Mouse (Mus musculus) macrophage (primary cell): ENCODE measurements around the gene Gm7102. TPM values are rescaled to one million over a fixed set of nuclear protein-coding genes. Genes with fewer than 3 reads are reported as not detected.
"Not testable (repeated sequence)": the region's sequence is repeated elsewhere in the genome, so short reads cannot be mapped to it uniquely, and the experiment has no call there.

ENCODE experiments used
- H3K27ac ChIP-seq: fragments of 350-480 bp; formaldehyde crosslinking; 2 replicates; pipeline ENCODE4 v1.9.0; 2021
- H3K36me3 ChIP-seq: fragments of 350-480 bp; formaldehyde crosslinking; 2 replicates; pipeline ENCODE4 v1.9.0; 2021; ENCODE audit errors: inconsistent target
- H3K4me3 ChIP-seq: fragments of 350-480 bp; formaldehyde crosslinking; 2 replicates; pipeline ENCODE4 v1.9.0; 2021; ENCODE audit errors: inconsistent target
- H3K79me2 ChIP-seq: fragments of 350-480 bp; formaldehyde crosslinking; 2 replicates; pipeline ENCODE4 v1.9.0; 2021; ENCODE audit errors: inconsistent target
- WGBS: methylation state at CpG from one replicate; pipeline ENCODE4 v1.1.7; 2026; ENCODE audit warnings: inconsistent platforms; ENCODE audit not compliant: missing documents; 5-methylcytosine and 5-hydroxymethylcytosine counted together
- polyA plus RNA-seq: library from polyadenylated mRNA; stranded (reverse); fragments of 250-400 nt; gene quantifications from 3 replicates; pipeline ENCODE4 v1.2.4, GENCODE M21; 2018; ENCODE audit warnings: inconsistent platforms
- total RNA-seq, 78 experiments: library from RNA; depleted of rRNA; stranded (reverse); fragments of 250-400 nt; gene quantifications; 1 replicate in 9 of 78; 2 replicates in 24 of 78; 3 replicates in 43 of 78; 4 replicates in 2 of 78; pipeline ENCODE4 v1.2.4; 2018; ENCODE audit warnings: inconsistent platforms in 56 of 78

Gene Gm7102
- total RNA-seq (2018; cell fraction: chromatin; rRNA removed) = not detected
- not detected for total RNA-seq (2018; cell fraction: cytosol; rRNA removed)
- total RNA-seq (2018; cell fraction: nucleus; rRNA removed) = not detected
- not detected in 3 replicates for polyA plus RNA-seq

DNA sequence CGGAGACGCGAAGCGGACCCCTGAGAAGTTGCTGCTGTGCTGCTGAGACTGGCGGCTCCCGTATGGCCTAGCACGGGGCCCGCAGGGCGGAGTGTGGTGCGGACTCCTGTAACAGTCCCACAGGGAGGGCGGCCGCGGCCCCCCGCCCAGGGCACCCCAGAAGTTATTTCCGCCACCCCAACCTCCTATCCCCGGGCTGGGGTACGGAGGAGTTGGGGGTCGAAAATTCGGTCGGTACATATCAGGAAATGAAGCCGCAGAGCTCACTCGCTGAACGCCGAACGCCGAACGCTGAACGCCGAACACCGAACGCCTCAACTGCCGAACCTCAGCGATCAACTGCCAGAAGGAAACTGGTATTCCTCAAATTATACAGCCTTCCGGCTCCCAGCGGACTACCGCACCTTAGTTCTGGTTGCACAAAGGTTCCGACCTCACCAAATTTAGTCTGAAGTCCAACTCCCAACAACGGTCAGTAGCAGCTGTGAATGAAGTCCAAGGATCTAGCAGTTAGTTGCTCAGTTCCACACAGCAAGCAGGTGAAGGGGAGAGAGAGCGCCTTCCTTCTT, at the start of gene Gm7102:
Gm7102 (minus strand) TSS at position 554 of the 569 bp plus-strand sequence.
- H3K4me3 ChIP-seq = no peak within 1 kb of the TSS
- H3K27ac ChIP-seq = no peak within 1 kb of the TSS
- no peaks in the 10 kb centered on the region for H3K36me3 ChIP-seq
- 35% methylated on average over 38 of the region's 39 CpGs for WGBS
- no peaks in the 10 kb centered on the region for H3K79me2 ChIP-seq

DNA sequence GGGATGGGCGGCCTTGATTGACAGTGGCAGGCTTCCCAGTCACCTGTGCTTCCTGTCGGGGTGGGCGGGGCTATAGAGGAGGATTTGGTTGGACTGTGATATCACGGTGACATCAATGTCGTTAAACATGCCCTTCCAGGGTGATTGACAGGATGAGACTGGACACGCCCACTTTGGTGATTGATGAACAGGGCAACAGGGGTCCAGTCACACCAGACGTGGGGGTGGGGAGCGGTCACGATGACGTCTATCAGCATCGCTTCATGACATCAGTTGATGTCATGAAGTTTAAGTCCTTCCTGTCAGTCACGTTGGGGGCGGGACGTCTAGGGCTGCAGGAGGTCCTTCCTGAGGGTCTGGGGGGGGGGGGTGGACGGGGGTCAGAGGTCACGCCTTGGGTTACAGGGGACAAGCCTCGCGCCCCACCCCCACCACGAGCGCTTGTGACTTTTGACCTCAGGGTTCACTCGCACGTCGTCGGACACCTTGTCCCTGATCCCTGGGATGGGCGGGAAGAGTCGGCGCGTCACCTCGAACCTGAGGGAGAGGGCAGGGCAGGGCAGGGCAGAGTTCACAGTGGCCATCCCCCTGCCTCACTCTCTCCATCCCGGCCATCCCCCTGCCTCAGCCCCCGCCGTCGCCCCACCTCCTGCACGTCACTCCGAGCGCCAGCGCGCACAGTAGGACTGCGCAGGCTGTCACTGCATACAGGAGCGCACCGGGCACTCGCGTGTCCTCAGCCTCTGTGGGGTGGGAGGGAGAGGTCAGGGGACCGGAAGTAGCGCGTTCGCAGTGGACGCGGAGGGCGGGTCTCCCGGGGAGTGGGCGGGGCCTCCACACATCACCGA, 48.8 kb upstream of the Gm7102 start:
- Histone ChIP-seq H3K36me3 (no peaks in the 10 kb centered on the region), H3K4me3 (no peak overlapping the region), H3K79me2 (no peaks in the 10 kb centered on the region), H3K27ac (no peak overlapping the region)
- WGBS = 68% methylated on average over 32 of the region's 53 CpGs

DNA sequence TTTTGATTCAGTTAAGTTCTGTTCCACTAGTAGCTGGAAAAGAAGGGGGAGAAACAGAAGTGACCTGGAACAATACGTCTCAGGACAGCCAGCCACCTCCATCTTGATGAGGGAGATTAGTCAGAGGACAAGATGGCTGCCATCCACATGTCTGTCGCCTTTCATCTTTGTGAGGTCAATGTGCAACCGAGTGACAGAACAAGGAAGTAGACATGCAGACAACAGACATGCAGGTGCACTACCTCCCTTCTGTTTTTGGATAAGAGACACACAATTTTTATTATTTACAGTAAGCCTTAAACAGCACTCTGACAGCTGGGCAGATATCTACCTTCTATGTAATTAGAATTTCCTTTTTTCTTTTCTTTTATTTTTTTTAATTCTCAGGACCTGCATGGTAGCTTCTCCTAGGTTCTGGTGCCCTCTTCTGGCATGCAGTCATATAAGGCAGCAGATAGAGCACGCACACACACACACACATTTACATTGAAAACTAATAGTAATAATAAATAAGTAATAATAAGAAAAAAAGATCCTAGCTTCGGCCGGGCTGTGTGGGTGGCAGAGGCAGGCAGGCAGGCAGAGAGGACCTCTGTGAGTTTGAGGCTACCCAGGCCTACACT, 47.7 kb upstream of the Gm7102 start:
- H3K27ac ChIP-seq = no peak overlapping the region
- 88% methylated on average over 6 of the region's 6 CpGs for WGBS
- no peaks in the 10 kb centered on the region for H3K79me2 ChIP-seq
- no peak overlapping the region for H3K4me3 ChIP-seq
- no peaks in the 10 kb centered on the region for H3K36me3 ChIP-seq

DNA sequence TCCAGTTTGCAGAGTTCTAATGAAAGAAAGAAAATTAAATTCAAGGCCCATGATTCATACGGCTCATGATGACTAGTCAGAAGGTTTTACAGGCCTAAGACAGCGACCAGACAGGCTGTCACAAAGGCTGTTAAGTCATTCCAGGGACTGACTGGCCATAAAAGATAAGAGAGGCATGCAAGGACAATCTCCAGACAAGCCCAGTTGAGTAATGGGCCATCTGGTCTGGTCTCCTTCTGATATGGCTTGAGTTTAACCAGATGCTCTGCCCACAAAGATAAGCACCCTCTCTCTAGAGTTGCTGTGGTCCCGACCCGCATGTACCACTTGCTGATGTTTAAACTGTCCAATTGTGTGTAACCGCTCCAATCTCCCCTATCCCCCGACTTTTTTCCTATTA, 31.4 kb upstream of the Gm7102 start:
- H3K79me2 ChIP-seq, H3K36me3 ChIP-seq, H3K4me3 ChIP-seq, H3K27ac ChIP-seq: not testable (repeated sequence)
- WGBS = 81% methylated on average over 6 of the region's 6 CpGs

DNA sequence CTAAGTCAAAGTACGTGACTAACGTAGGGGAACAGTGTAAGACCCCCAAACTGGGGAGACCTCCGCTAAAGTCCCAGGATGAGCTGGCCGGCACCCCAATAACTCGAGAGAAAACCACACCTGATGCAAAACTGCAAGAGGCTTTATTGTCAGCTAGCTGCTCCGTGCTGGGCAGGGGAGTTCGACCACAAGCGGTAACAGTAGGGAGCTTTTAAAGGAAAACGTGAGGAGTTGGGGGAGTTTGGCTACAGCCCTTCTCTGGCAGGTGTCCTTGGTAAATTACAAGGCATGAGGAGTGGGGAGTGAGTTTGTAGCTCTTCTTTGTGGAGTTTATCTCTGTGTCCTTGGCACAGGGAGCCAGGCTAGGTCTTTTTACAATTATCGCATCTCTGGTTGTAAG, 23.7 kb upstream of the Gm7102 start:
- Histone ChIP-seq H3K36me3 (no peaks in the 10 kb centered on the region), H3K4me3 (no peak overlapping the region), H3K27ac (no peak overlapping the region), H3K79me2 (no peaks in the 10 kb centered on the region)
- 12% methylated on average over 9 of the region's 10 CpGs for WGBS

DNA sequence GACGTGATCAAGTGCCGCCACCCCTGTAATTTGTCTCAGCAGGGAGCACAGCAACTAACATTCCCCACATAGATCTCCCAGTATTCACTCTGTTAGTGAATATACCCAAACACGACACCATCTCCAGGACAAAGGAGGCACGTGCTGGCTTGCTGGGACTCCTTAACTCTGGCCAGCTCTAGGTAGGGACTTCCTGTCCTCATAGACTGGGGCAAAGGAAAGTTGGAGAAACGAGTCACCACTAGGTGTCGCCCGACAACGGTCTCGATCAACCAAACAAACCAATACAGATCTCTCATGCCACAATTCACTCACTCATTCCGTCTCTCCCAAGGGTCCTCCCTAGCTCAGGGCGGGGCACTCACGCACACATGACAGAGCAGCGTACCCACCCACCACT, 23.2 kb upstream of the Gm7102 start:
- no peak overlapping the region for H3K4me3 ChIP-seq
- no peaks in the 10 kb centered on the region for H3K79me2 ChIP-seq
- H3K27ac ChIP-seq = no peak overlapping the region
- 12% methylated on average over 13 of the region's 13 CpGs for WGBS
- no peaks in the 10 kb centered on the region for H3K36me3 ChIP-seq

DNA sequence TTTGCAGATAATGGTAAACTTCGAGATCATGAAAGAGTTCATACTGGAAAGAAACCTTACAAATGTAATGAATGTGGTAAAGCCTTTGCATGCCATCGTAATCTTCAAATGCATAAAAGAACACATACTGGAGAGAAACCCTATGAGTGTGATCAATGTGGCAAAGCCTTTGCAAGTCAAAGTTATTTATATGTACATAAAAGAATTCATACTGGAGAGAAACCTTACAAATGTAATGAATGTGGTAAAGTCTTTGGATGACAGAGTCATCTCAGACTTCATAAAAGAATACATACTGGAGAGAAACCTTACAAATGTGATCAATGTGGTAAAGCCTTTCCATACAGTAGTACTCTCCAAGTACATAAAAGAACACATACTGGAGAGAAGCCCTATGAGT, 7.5 kb upstream of the Gm7102 start, which contains the start of gene Gm6020:
Gm6020 (plus strand) TSS at position 301 of the 400 bp plus-strand sequence.
- not testable (repeated sequence) for H3K79me2 ChIP-seq, H3K4me3 ChIP-seq, H3K27ac ChIP-seq, H3K36me3 ChIP-seq
- whole genome bisulfite sequencing = 95% methylated on average over 2 of the region's 2 CpGs

DNA sequence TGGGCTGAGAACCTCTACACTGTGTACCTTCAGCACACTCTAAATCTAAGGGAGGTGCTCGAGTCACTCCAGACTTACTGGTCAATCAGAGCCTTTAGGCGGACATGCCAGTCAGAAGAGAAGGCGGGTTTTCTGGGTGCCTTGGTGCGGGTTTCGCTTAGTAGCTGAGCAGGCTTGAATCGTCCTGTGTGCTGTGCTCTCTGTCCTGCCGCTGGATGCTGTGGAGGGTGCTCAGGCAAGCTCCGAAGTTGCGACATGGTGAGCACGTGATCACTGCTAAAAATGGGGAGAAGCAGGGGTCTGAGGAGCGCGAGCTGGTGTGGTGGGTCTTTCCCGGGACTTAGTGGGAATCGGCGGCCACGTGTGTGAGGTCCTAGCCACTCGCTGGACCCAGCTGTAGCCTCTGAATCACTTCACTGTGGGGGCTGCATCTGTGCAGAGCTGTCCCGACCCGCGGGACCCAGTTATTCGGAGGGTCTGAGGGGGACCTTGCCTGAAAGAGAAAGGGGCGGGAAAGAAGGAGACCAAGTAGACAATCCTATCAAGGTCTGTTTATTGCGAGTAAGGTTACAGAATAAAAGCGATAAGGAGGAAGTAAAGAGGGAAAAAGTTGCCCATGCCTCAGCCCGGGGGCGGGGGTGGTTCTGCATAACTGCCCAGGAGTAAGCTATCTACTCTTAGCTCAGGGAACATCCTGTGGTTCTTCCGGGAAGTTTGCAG, 24.2 kb downstream of the Gm7102 start:
- WGBS = 2% methylated on average over 27 of the region's 27 CpGs
- Histone ChIP-seq H3K4me3 (peak overlapping the region; percentile 46), H3K27ac (0 out of 2 replicates have a peak overlapping the region, but pooled peaks have one; percentile 13), H3K36me3 (no peaks in the 10 kb centered on the region), H3K79me2 (no peaks in the 10 kb centered on the region)

DNA sequence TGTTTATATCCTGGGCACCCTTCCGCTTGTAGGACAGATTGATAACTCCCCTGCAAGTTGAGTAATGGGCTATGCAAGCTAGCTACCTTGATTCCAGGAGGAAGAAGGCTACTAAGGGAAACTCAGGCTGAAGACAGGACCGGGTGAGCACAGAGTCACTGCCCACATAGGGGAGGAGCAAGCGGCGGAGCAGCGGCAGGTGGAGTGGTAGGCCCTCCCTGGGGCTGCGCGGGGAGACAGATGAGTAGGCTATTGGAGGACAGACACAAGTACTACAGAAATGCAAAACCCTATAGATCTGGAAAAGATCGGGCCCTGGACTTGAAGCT, 24.8 kb downstream of the Gm7102 start:
- Histone ChIP-seq H3K27ac (0 out of 2 replicates have a peak overlapping the region, but pooled peaks have one; percentile 13), H3K4me3 (peak overlapping the region; percentile 46), H3K36me3 (no peaks in the 10 kb centered on the region), H3K79me2 (no peaks in the 10 kb centered on the region)
- WGBS = 13% methylated on average over 8 of the region's 8 CpGs

DNA sequence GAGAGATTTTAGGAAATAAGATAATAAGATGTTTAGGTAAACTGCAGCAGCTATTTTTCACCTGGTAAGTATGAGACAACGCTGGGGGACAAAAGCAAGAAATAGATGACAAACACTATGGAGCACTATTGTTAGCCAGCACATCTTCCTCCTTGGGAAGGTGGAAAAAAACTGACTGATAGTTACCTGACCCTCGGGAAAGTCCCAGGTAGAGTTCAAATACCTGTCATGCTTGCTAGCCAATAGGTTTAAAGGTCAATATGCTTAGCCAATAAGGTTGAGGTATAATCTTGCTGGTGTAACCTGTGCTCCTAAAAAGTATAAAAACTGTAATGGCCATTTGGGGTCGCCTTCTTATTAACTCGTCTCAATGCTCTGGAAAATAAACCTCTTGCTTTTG, 34.8 kb downstream of the Gm7102 start:
- Histone ChIP-seq H3K4me3 (peak overlapping the region; percentile 99), H3K79me2 (peaks cover 42% of the 10 kb centered on the region), H3K36me3 (no peaks in the 10 kb centered on the region), H3K27ac (peak overlapping the region; percentile 69)
- WGBS = 44% methylated on average over 4 of the region's 4 CpGs

DNA sequence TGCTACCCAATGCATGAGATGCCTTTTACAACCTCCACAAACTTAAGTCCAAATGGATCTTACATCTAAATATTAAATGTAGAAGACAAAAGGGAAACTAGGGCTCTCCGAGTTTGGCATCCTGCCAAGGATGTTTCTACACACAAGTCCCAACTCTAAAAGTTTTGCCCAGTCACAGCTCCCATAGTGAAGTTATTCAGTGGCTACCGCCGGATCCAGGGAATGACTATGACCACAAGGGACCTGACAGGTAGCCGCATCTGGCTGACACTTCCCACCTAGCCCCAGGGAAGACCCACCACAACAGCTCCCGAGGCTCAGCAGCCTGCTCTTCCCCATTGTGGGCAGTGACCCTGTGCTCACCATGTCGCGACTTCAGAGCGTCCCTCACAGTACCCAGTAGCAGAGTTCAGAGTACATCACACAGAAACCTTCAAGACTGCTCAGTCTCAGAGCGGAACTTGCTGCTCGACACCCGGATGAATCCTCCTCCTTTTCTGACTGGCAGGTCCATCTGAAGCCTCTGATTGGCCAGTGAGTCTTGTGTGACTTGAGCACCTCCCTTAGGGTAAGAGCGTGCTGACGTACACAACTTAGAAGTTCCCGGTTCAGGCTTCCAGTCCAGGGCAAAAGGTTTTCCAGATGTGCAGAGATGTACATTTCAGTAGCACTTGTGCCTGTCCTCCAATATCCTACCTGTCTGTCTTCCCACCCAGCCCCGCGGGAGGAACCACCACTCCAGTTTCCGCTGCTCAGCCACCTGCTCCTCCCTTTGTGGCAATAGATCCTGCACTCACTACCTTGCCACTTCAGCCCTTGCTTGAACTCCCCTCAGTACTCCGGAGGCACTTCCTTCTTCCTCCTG, 35.5 kb downstream of the Gm7102 start, which contains the start of gene Zfp950:
Zfp950 (minus strand) TSS at position 499 of the 865 bp plus-strand sequence.
- Histone ChIP-seq H3K27ac (peak within 1 kb of the TSS; percentile 69), H3K4me3 (peak within 1 kb of the TSS; percentile 99), H3K79me2 (peaks cover 49% of the 10 kb centered on the region), H3K36me3 (no peaks in the 10 kb centered on the region)
- 0% methylated on average over 18 of the region's 18 CpGs for WGBS

DNA sequence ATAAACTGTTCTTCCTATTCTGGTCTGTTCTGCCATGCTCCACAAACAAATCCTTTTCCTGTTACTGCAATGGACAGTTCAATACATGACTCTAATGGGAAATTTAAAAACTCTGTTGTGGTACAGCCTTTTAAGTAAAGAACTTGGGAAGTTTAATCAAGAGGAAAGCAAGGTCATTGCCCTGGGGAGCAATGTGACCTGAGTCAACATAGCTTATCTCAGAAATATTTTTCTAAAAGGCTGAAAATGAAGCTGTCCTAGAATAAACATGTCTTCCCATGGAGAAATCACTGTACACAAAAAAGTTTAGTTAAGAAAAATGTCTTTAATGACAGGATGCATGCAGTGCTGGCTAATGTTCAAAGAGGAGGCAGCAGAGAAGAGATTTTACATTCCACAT, 37.5 kb downstream of the Gm7102 start:
- H3K27ac ChIP-seq = no peak overlapping the region
- no peak overlapping the region for H3K4me3 ChIP-seq
- H3K79me2 ChIP-seq = peaks cover 62% of the 10 kb centered on the region
- H3K36me3 ChIP-seq = no peaks in the 10 kb centered on the region

DNA sequence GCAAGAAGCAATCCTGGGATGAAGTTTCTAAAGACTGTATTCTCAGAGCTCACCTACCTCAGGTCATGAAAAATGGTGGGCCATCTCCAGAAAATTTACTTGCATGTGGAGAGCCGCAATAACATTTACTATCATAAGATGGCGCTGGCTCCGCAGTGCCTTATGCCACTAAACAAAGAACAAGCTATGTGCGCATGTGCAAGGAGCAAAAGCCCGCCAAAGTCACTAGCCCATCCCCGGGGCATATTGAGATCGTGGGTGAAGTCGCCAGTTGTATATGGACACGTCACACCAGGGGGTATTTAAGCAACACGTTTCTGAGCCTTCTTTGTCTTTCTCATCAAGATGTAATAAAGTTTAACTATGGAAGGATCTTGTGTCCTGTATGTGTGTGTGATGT, 45.0 kb downstream of the Gm7102 start:
- H3K79me2 ChIP-seq = peaks cover 60% of the 10 kb centered on the region
- no peak overlapping the region for H3K4me3 ChIP-seq
- H3K36me3 ChIP-seq = peaks cover 6% of the 10 kb centered on the region; the same call in 1 of the 2 replicates
- 96% methylated on average over 8 of the region's 10 CpGs for WGBS
- no peak overlapping the region for H3K27ac ChIP-seq
